23 mouse cellular contexts compared by ENCODE assay signal in genomic region chr4:137762886-137763285, GRCm38 (mm10). TPM values are rescaled to one million over a fixed set of nuclear protein-coding genes. Genes with fewer than 3 reads are reported as not detected.
A peak's percentile ranks its signal among the peaks of the same experiment; 100 is the strongest.
DNase-seq lines count a peak whose midpoint lies in the region; ATAC-seq and TF ChIP-seq lines count a peak whose summit lies in the region.
"Had no signal": no experiment of that assay in that cellular context is flagged by ENCODE, and none has a peak within 500 bp of the region (broad histone marks: within the 10 kb centered on the region; RNA-seq: fewer than 3 reads in every experiment).

No protein-coding gene starts in this region.

- H3K27ac ChIP-seq in kidney, postnatal 0 days = no peak overlapping the region
- no peak overlapping the region for H3K27ac ChIP-seq in CH12.LX (ENCODE audit: insufficient read depth, low read depth)
- H3K27ac ChIP-seq in embryonic facial prominence, embryonic 15.5 days (replicated peaks) = no peak overlapping the region
- no peak overlapping the region for H3K27ac ChIP-seq in forebrain, embryonic 10.5 days
- H3K27ac ChIP-seq in limb, embryonic 10.5 days = no peak overlapping the region
- H3K27ac ChIP-seq in liver, embryonic 12.5 days = no peak overlapping the region
- H3K27ac ChIP-seq: embryonic facial prominence, embryonic 13.5 days; forebrain, embryonic 12.5 days; heart, embryonic 10.5 days; hindbrain, embryonic 14.5 days had no signal

- 0 out of 2 replicates have a peak, but pooled peaks have one; percentile 10 for ATAC-seq in kidney, postnatal 0 days (replicated peaks; ENCODE audit: low FRiP score, low read depth)
- ATAC-seq in embryonic facial prominence, embryonic 15.5 days (ENCODE audit: insufficient number of reproducible peaks, low FRiP score, low TSS enrichment, low read depth) = peak; percentile 36; the same call in 1 of the 2 replicates
- ATAC-seq in liver, embryonic 12.5 days = no peak
- ATAC-seq: forebrain, postnatal 0 days; intestine, embryonic 16.5 days had no signal

- in situ Hi-C loops in CH12.LX (cut with MboI; ENCODE audit: low pct_ligation_motif_present, low pct_unique_long_range_greater_than_20kb, low sequenced_read_pairs) = no loop called here

- no peak for TF ChIP-seq POLR2A in CH12.LX (IDR thresholded peaks at IDR 0.05; ENCODE audit: low read depth, low read length)

- dilution Hi-C loops in CH12.LX (cut with MboI; ENCODE audit: extremely low pct_ligation_motif_present, extremely low pct_unique_long_range_greater_than_20kb, low sequenced_read_pairs) = no loop called here

- no peaks in the 10 kb centered on the region for H3K27me3 ChIP-seq in kidney, postnatal 0 days (ENCODE audit: insufficient read depth, low read length)
- H3K27me3 ChIP-seq in CH12.LX (replicated peaks) = no peaks in the 10 kb centered on the region
- H3K27me3 ChIP-seq in embryonic facial prominence, embryonic 15.5 days = no peaks in the 10 kb centered on the region
- H3K27me3 ChIP-seq in forebrain, embryonic 10.5 days (ENCODE audit: poor library complexity, severe bottlenecking) = no peaks in the 10 kb centered on the region
- H3K27me3 ChIP-seq in limb, embryonic 10.5 days (ENCODE audit: low read depth, poor library complexity, severe bottlenecking) = no peaks in the 10 kb centered on the region
- peaks cover 28% of the 10 kb centered on the region for H3K27me3 ChIP-seq in liver, embryonic 12.5 days (replicated peaks)
- H3K27me3 ChIP-seq: embryonic facial prominence, embryonic 13.5 days; forebrain, embryonic 12.5 days had no signal

- TF ChIP-seq EP300 in CH12.LX (IDR thresholded peaks at IDR 0.05; ENCODE audit: low read length) = no peak

- peaks cover 6% of the 10 kb centered on the region; the same call in 1 of the 2 replicates for H3K4me1 ChIP-seq in kidney, postnatal 0 days (replicated peaks; ENCODE audit: insufficient read depth, low read length)
- H3K4me1 ChIP-seq in CH12.LX (ENCODE audit: control insufficient read depth in 1 of 2, insufficient read depth in 2 of 2) = peaks cover 13 to 56% of the 10 kb centered on the region in 2 experiments
- peaks cover 23% of the 10 kb centered on the region for H3K4me1 ChIP-seq in embryonic facial prominence, embryonic 15.5 days
- H3K4me1 ChIP-seq in forebrain, embryonic 10.5 days = peaks cover 53% of the 10 kb centered on the region
- peaks cover 27% of the 10 kb centered on the region for H3K4me1 ChIP-seq in limb, embryonic 10.5 days
- peaks cover 13% of the 10 kb centered on the region for H3K4me1 ChIP-seq in liver, embryonic 12.5 days

- H3K9ac ChIP-seq in kidney, postnatal 0 days (ENCODE audit: low read depth, low read length) = no peak overlapping the region
- no peak overlapping the region for H3K9ac ChIP-seq in CH12.LX (ENCODE audit: insufficient read depth, low read depth)
- H3K9ac ChIP-seq in embryonic facial prominence, embryonic 15.5 days = no peak overlapping the region
- no peak overlapping the region for H3K9ac ChIP-seq in liver, embryonic 12.5 days
- H3K9ac ChIP-seq: embryonic facial prominence, embryonic 13.5 days; forebrain, embryonic 12.5 days; forebrain, postnatal 0 days; hindbrain, embryonic 14.5 days had no signal

- H3K4me3 ChIP-seq in kidney, postnatal 0 days (replicated peaks; ENCODE audit: low read depth, low read length) = no peak overlapping the region
- no peak overlapping the region for H3K4me3 ChIP-seq in CH12.LX (replicated peaks in 1 of 3; ENCODE audit: low read depth in 2 of 3, low read length in 2 of 3, poor library complexity in 1 of 3)
- no peak overlapping the region for H3K4me3 ChIP-seq in embryonic facial prominence, embryonic 15.5 days (replicated peaks)
- H3K4me3 ChIP-seq in forebrain, embryonic 10.5 days = no peak overlapping the region
- no peak overlapping the region for H3K4me3 ChIP-seq in limb, embryonic 10.5 days
- no peak overlapping the region for H3K4me3 ChIP-seq in liver, embryonic 12.5 days
- H3K4me3 ChIP-seq: embryonic facial prominence, embryonic 13.5 days; erythroblast, embryonic 14.5 days; forebrain, embryonic 12.5 days; heart, embryonic 10.5 days had no signal

- no peak for TF ChIP-seq RAD21 in CH12.LX (IDR thresholded peaks at IDR 0.05; ENCODE audit: low read depth, low read length)

- no peak for TF ChIP-seq CTCF in kidney, postnatal 0 days (IDR thresholded peaks at IDR 0.05; ENCODE audit: low read depth)
- no peak for TF ChIP-seq CTCF in CH12.LX (conservative IDR thresholded peaks at IDR 0.05 in 1 of 2, IDR thresholded peaks at IDR 0.05 in 1 of 2; ENCODE audit: low read depth in 2 of 2, low read length in 2 of 2)

- H3K36me3 ChIP-seq in kidney, postnatal 0 days (ENCODE audit: insufficient read depth, low read length) = no peaks in the 10 kb centered on the region
- peaks cover 11 to 67% of the 10 kb centered on the region in 2 experiments for H3K36me3 ChIP-seq in CH12.LX (replicated peaks in 1 of 2; ENCODE audit: control insufficient read depth in 1 of 2, insufficient read depth in 1 of 2, low read length in 1 of 2)
- no peaks in the 10 kb centered on the region for H3K36me3 ChIP-seq in embryonic facial prominence, embryonic 15.5 days
- H3K36me3 ChIP-seq in forebrain, embryonic 10.5 days (replicated peaks) = no peaks in the 10 kb centered on the region
- H3K36me3 ChIP-seq in limb, embryonic 10.5 days = no peaks in the 10 kb centered on the region
- H3K36me3 ChIP-seq in liver, embryonic 12.5 days = no peaks in the 10 kb centered on the region
- H3K36me3 ChIP-seq: embryonic facial prominence, embryonic 13.5 days; forebrain, embryonic 12.5 days; heart, embryonic 10.5 days had no signal

- H3K4me2 ChIP-seq in kidney, postnatal 0 days (ENCODE audit: low read length) = no peak overlapping the region
- H3K4me2 ChIP-seq in CH12.LX (ENCODE audit: insufficient read depth, low read depth, poor library complexity, severe bottlenecking) = no peak overlapping the region
- no peak overlapping the region for H3K4me2 ChIP-seq in embryonic facial prominence, embryonic 15.5 days (replicated peaks)
- H3K4me2 ChIP-seq in liver, embryonic 12.5 days = no peak overlapping the region
- H3K4me2 ChIP-seq: embryonic facial prominence, embryonic 13.5 days; forebrain, embryonic 12.5 days; hindbrain, embryonic 14.5 days had no signal

- WGBS in kidney, postnatal 0 days = 70% methylated on average over 9 of the region's 9 CpGs
- WGBS in embryonic facial prominence, embryonic 15.5 days = 71% methylated on average over 9 of the region's 9 CpGs
- 85% methylated on average over 9 of the region's 9 CpGs for WGBS in forebrain, embryonic 10.5 days
- WGBS in limb, embryonic 10.5 days = 85% methylated on average over 9 of the region's 9 CpGs
- 69% methylated on average over 9 of the region's 9 CpGs for WGBS in liver, embryonic 12.5 days (ENCODE audit: insufficient replicate concordance)

- DNase-seq in kidney, postnatal 0 days (ENCODE audit: low spot score) = no peak
- no peak for DNase-seq in kidney, adult 8-10 months
- DNase-seq in CH12.LX (ENCODE audit: extremely low read depth) (no peak), R1 (ENCODE audit: low read depth, low spot score) (peak; percentile 56)
- no peak for DNase-seq in forebrain, embryonic 10.5 days (ENCODE audit: extremely low spot score, low spot score)
- no peak for DNase-seq in limb, embryonic 10.5 days (ENCODE audit: low spot score)
- DNase-seq: adrenal gland, adult 2 months; adrenal gland, postnatal 25 days; cerebellum, adult 2 months; cerebellum, postnatal 14 days; forebrain, postnatal 0 days; heart, adult 18-20 months; heart, postnatal 10 days; kidney, adult 2 months had no signal

- H3K9me3 ChIP-seq in kidney, postnatal 0 days (replicated peaks; ENCODE audit: low read length) = no peaks in the 10 kb centered on the region
- no peaks in the 10 kb centered on the region for H3K9me3 ChIP-seq in CH12.LX (replicated peaks; ENCODE audit: low read length)
- H3K9me3 ChIP-seq in embryonic facial prominence, embryonic 15.5 days (replicated peaks) = no peaks in the 10 kb centered on the region
- H3K9me3 ChIP-seq in forebrain, embryonic 10.5 days = no peaks in the 10 kb centered on the region
- H3K9me3 ChIP-seq in limb, embryonic 10.5 days (replicated peaks) = no peaks in the 10 kb centered on the region
- no peaks in the 10 kb centered on the region for H3K9me3 ChIP-seq in liver, embryonic 12.5 days (replicated peaks)
- H3K9me3 ChIP-seq: embryonic facial prominence, embryonic 13.5 days; forebrain, embryonic 12.5 days; heart, embryonic 10.5 days had no signal

- H3K79me2 ChIP-seq in CH12.LX (replicated peaks; ENCODE audit: control insufficient read depth, extremely low read depth, insufficient read depth, poor library complexity, severe bottlenecking) = peaks cover 50% of the 10 kb centered on the region

TF ChIP-seq in CH12.LX, 34 proteins besides CTCF, POLR2A, EP300 and RAD21:
- TF ChIP-seq USF2 (conservative IDR thresholded peaks at IDR 0.05; ENCODE audit: low read depth, low read length) (peak; percentile 29; the same call in 1 of the 2 replicates), KAT2A (IDR thresholded peaks at IDR 0.05; ENCODE audit: insufficient replicate concordance, low read length) (no peak), USF1 (IDR thresholded peaks at IDR 0.05; ENCODE audit: low read depth, low read length) (peak; percentile 10; the same call in 1 of the 2 replicates)
TF ChIP-seq in CH12.LX: peak in this region for 2.

RNA-seq across cellular contexts. Expression of gene Alpl, which starts 33.3 kb away (rescaled TPM):
- polyA plus RNA-seq in kidney, postnatal 0 days (2015; fragmentation: Nextera tagmentation; extraction: Ambion mirVana) = 34.3 and 37.5 TPM in 2 replicates
- 115 and 130 TPM in 2 replicates for total RNA-seq in CH12.LX (2012; rRNA removed)
- 62.9 and 65.7 TPM in 2 replicates for total RNA-seq in CH12.LX (2014; rRNA removed)
- 152 and 164 TPM in 2 replicates for polyA plus RNA-seq in CH12.LX (2012; ENCODE audit: insufficient read length, low read depth)
- 155 and 160 TPM in 2 replicates for polyA plus RNA-seq in embryonic facial prominence, embryonic 15.5 days (2015; fragmentation: Nextera tagmentation; extraction: Ambion mirVana)
- 20.3 and 20.7 TPM in 2 replicates for polyA plus RNA-seq in forebrain, embryonic 10.5 days (2016; fragmentation: Nextera tagmentation; extraction: Ambion mirVana)
- polyA plus RNA-seq in limb, embryonic 10.5 days (2016; fragmentation: Nextera tagmentation; extraction: Ambion mirVana) = 5.1 and 7.9 TPM in 2 replicates
- polyA plus RNA-seq in liver, embryonic 12.5 days (2016; fragmentation: Nextera tagmentation; extraction: Ambion mirVana) = 5.1 and 6.5 TPM in 2 replicates
- total RNA-seq: hematopoietic stem cell, adult 5-6 weeks had no signal
